Mouse (Mus musculus): ENCODE measurements around the gene Dgkg. TPM values are rescaled to one million over a fixed set of nuclear protein-coding genes. Genes with fewer than 3 reads are reported as not detected.

Gene Dgkg
- total RNA-seq, 1 experiment: 0.22 TPM

DNA sequence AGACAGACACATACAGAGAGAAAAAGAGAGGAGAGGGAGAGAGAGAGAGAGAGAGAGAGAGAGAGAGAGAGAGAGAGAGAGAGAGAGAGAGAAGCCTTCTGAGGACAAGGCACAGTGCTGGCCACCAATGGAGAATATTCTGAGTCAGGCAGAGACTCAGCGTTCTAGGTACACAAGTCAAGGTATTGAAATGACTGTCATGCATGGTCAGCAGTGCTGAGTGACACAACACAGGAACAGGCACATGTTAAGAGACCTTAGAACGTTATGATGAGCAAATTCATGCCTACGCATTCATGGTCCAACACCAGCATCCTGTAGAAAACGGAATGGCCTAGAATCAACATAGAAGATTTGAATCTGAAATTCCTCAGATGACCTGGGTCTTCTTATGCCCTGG lies 50.0 kb downstream of the Dgkg start:
- Histone ChIP-seq H3K4me3 (ENCODE audit: insufficient read depth in 1 of 2, low read depth in 1 of 2, low read length in 2 of 2, poor library complexity in 1 of 2, severe bottlenecking in 1 of 2) (no peak overlapping the region), H3K4me1 (ENCODE audit: control insufficient read depth in 2 of 2, insufficient read depth in 2 of 2, low read length in 2 of 2, poor library complexity in 1 of 2) (peaks cover 2 to 10% of the 10 kb centered on the region in 2 experiments; a peak in 2 of 4 replicates), H3K36me3 (ENCODE audit: control insufficient read depth, insufficient read depth, low read length, poor library complexity, severe bottlenecking) (no peaks in the 10 kb centered on the region), H3K9me3 (ENCODE audit: control insufficient read depth, insufficient read depth, low read depth, low read length) (no peaks in the 10 kb centered on the region), H3K9ac (ENCODE audit: insufficient read depth, low read depth, low read length, poor library complexity, severe bottlenecking) (no peak overlapping the region), H3K27ac (ENCODE audit: insufficient read depth, low read depth, low read length, poor library complexity, severe bottlenecking) (no peak overlapping the region)
- no peak for DNase-seq (ENCODE audit: low read depth, low spot score)
- TF ChIP-seq MAFK (IDR thresholded peaks at IDR 0.05; ENCODE audit: insufficient read depth, low read depth, low read length): no peak
- no peak for TF ChIP-seq HCFC1 (IDR thresholded peaks at IDR 0.05; ENCODE audit: borderline replicate concordance, insufficient read depth, low read length)
- no peak for TF ChIP-seq ZNF384 (IDR thresholded peaks at IDR 0.05; ENCODE audit: low read depth, low read length)
- TF ChIP-seq ZC3H11A (IDR thresholded peaks at IDR 0.05; ENCODE audit: borderline replicate concordance, low read depth, low read length): no peak
- no peak for TF ChIP-seq CHD2 (IDR thresholded peaks at IDR 0.05; ENCODE audit: low read depth, low read length)
- in situ Hi-C loops (cut with MboI; ENCODE audit: low sequenced_read_pairs in 2 of 2, unreplicated experiment in 2 of 2): no loop called here

GRCm38 (mm10) chr16:22602399-22602798 lies 54.6 kb downstream of the Dgkg start:
- in situ Hi-C loops (cut with MboI; ENCODE audit: low sequenced_read_pairs in 2 of 2, unreplicated experiment in 2 of 2): no loop called here
- Histone ChIP-seq H3K27ac (ENCODE audit: insufficient read depth, low read depth, low read length, poor library complexity, severe bottlenecking) (no peak overlapping the region), H3K9me3 (ENCODE audit: control insufficient read depth, insufficient read depth, low read depth, low read length) (no peaks in the 10 kb centered on the region), H3K4me3 (ENCODE audit: insufficient read depth in 1 of 2, low read depth in 1 of 2, low read length in 2 of 2, poor library complexity in 1 of 2, severe bottlenecking in 1 of 2) (no peak overlapping the region), H3K36me3 (ENCODE audit: control insufficient read depth, insufficient read depth, low read length, poor library complexity, severe bottlenecking) (no peaks in the 10 kb centered on the region), H3K4me1 (ENCODE audit: control insufficient read depth in 2 of 2, insufficient read depth in 2 of 2, low read length in 2 of 2, poor library complexity in 1 of 2) (peaks cover 2 to 3% of the 10 kb centered on the region in 2 experiments; a peak in 1 of 4 replicates), H3K9ac (ENCODE audit: insufficient read depth, low read depth, low read length, poor library complexity, severe bottlenecking) (no peak overlapping the region)
- TF ChIP-seq ZNF384 (IDR thresholded peaks at IDR 0.05; ENCODE audit: low read depth, low read length): no peak
- no peak for DNase-seq (ENCODE audit: low read depth, low spot score)

GRCm38 (mm10) chr16:22601756-22602155 lies 55.3 kb downstream of the Dgkg start:
- Histone ChIP-seq H3K9me3 (ENCODE audit: control insufficient read depth, insufficient read depth, low read depth, low read length) (no peaks in the 10 kb centered on the region), H3K4me1 (ENCODE audit: control insufficient read depth in 2 of 2, insufficient read depth in 2 of 2, low read length in 2 of 2, poor library complexity in 1 of 2) (peaks cover 2% of the 10 kb centered on the region in 2 experiments; a peak in 1 of 4 replicates), H3K27ac (ENCODE audit: insufficient read depth, low read depth, low read length, poor library complexity, severe bottlenecking) (no peak overlapping the region), H3K4me3 (ENCODE audit: insufficient read depth in 1 of 2, low read depth in 1 of 2, low read length in 2 of 2, poor library complexity in 1 of 2, severe bottlenecking in 1 of 2) (no peak overlapping the region), H3K9ac (ENCODE audit: insufficient read depth, low read depth, low read length, poor library complexity, severe bottlenecking) (no peak overlapping the region), H3K36me3 (ENCODE audit: control insufficient read depth, insufficient read depth, low read length, poor library complexity, severe bottlenecking) (no peaks in the 10 kb centered on the region)
- no peak for DNase-seq (ENCODE audit: low read depth, low spot score)
- no peak for TF ChIP-seq MAFK (IDR thresholded peaks at IDR 0.05; ENCODE audit: insufficient read depth, low read depth, low read length)
- TF ChIP-seq CHD2 (IDR thresholded peaks at IDR 0.05; ENCODE audit: low read depth, low read length): no peak
- no peak for TF ChIP-seq ZC3H11A (IDR thresholded peaks at IDR 0.05; ENCODE audit: borderline replicate concordance, low read depth, low read length)
- TF ChIP-seq ZNF384 (IDR thresholded peaks at IDR 0.05; ENCODE audit: low read depth, low read length): no peak
- in situ Hi-C loops (cut with MboI; ENCODE audit: low sequenced_read_pairs in 2 of 2, unreplicated experiment in 2 of 2): no loop called here

DNA sequence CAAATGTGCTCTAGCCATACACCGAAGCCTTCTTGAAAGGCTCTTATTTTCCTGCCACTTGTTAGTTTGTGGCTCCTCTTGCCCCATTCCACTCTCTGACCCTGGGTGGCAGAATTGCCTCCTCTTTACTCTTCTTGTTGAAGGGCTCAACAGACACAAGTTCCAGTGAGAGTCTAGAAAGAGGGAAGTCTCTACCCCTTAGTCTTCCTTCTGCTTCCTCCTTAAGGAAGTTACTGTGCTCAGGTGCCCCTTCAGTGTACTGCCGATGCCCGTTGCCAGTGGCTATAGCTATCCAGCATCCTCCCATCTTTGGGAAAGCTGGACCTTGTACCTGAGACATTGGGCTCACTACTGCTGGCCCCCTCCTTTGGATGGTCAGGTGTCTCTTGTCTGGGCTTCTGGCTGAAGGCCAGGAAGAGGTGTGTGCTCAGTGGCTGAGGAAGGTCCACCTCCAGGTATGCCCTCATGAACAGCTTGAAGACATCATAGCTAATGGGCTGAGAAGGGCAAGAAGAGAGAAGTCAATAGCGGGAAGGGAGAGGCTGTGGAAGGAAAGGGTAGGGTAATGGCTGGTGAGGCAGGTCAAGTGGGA lies 56.8 kb downstream of the Dgkg start:
- Histone ChIP-seq H3K4me3 (ENCODE audit: insufficient read depth in 1 of 2, low read depth in 1 of 2, low read length in 2 of 2, poor library complexity in 1 of 2, severe bottlenecking in 1 of 2) (no peak overlapping the region), H3K36me3 (ENCODE audit: control insufficient read depth, insufficient read depth, low read length, poor library complexity, severe bottlenecking) (no peaks in the 10 kb centered on the region), H3K9ac (ENCODE audit: insufficient read depth, low read depth, low read length, poor library complexity, severe bottlenecking) (no peak overlapping the region), H3K4me1 (ENCODE audit: control insufficient read depth in 2 of 2, insufficient read depth in 2 of 2, low read length in 2 of 2, poor library complexity in 1 of 2) (peaks cover under 1 to 2% of the 10 kb centered on the region in 2 experiments; a peak in 1 of 4 replicates), H3K9me3 (ENCODE audit: control insufficient read depth, insufficient read depth, low read depth, low read length) (no peaks in the 10 kb centered on the region), H3K27ac (ENCODE audit: insufficient read depth, low read depth, low read length, poor library complexity, severe bottlenecking) (no peak overlapping the region)
- TF ChIP-seq ZC3H11A (IDR thresholded peaks at IDR 0.05; ENCODE audit: borderline replicate concordance, low read depth, low read length) (no peak), ZNF384 (IDR thresholded peaks at IDR 0.05; ENCODE audit: low read depth, low read length) (no peak), MAFK (IDR thresholded peaks at IDR 0.05; ENCODE audit: insufficient read depth, low read depth, low read length) (no peak), CHD2 (IDR thresholded peaks at IDR 0.05; ENCODE audit: low read depth, low read length) (no peak), HCFC1 (IDR thresholded peaks at IDR 0.05; ENCODE audit: borderline replicate concordance, insufficient read depth, low read length) (no peak)
- no peak for DNase-seq (ENCODE audit: low read depth, low spot score)
- in situ Hi-C loops (cut with MboI; ENCODE audit: low sequenced_read_pairs in 2 of 2, unreplicated experiment in 2 of 2): no loop called here

DNA sequence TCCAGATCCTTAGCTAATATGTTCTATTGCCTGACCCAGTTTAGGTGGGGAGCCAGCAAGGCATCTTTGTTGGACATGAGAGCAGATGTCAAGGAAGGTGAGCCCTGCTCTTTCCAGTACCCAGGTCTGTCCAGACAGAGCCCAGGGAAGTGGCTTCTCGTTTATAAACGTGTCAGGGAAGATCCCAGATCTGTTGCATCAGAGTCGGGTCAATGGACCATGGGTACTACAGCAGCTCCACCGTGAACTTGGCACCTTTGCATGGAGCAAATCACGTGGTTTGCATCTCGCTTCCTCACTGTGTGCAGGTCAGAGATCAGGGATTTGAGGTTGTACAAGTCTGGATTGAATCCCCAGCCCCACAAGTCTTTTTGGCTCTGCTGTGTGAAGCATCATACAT lies 58.3 kb downstream of the Dgkg start:
- Histone ChIP-seq H3K36me3 (ENCODE audit: control insufficient read depth, insufficient read depth, low read length, poor library complexity, severe bottlenecking) (no peaks in the 10 kb centered on the region), H3K9me3 (ENCODE audit: control insufficient read depth, insufficient read depth, low read depth, low read length) (no peaks in the 10 kb centered on the region), H3K9ac (ENCODE audit: insufficient read depth, low read depth, low read length, poor library complexity, severe bottlenecking) (no peak overlapping the region), H3K27ac (ENCODE audit: insufficient read depth, low read depth, low read length, poor library complexity, severe bottlenecking) (no peak overlapping the region), H3K4me1 (ENCODE audit: control insufficient read depth in 2 of 2, insufficient read depth in 2 of 2, low read length in 2 of 2, poor library complexity in 1 of 2) (peaks cover 0 to 2% of the 10 kb centered on the region in 2 experiments; a peak in 1 of 4 replicates), H3K4me3 (ENCODE audit: insufficient read depth in 1 of 2, low read depth in 1 of 2, low read length in 2 of 2, poor library complexity in 1 of 2, severe bottlenecking in 1 of 2) (no peak overlapping the region)
- DNase-seq (ENCODE audit: low read depth, low spot score): no peak
- in situ Hi-C loops (cut with MboI; ENCODE audit: low sequenced_read_pairs in 2 of 2, unreplicated experiment in 2 of 2): loop anchor here in 1 of 2 experiments (25.0 kb wide), 1 partner anchor 214 kb away; the partner anchor contains the start of gene Crygs
- no peak for TF ChIP-seq ZC3H11A (IDR thresholded peaks at IDR 0.05; ENCODE audit: borderline replicate concordance, low read depth, low read length)
- no peak for TF ChIP-seq MAFK (IDR thresholded peaks at IDR 0.05; ENCODE audit: insufficient read depth, low read depth, low read length)
- TF ChIP-seq CHD2 (IDR thresholded peaks at IDR 0.05; ENCODE audit: low read depth, low read length): no peak
- no peak for TF ChIP-seq ZNF384 (IDR thresholded peaks at IDR 0.05; ENCODE audit: low read depth, low read length)
